Mouse (Mus musculus) central nervous system, embryonic 11.5 days (tissue): ENCODE results near the gene Slc25a36. TPM values are rescaled to one million over a fixed set of nuclear protein-coding genes. Genes with fewer than 3 reads are reported as not detected.

Source experiments
- polyA plus RNA-seq: library from polyadenylated mRNA; depleted of rRNA; stranded (reverse); fragments of >200 nt; gene quantifications from 2 replicates; pipeline ENCODE4 v1.2.3, GENCODE M21; 2012; rRNA removed

The Slc25a36 gene
- 40.4 and 96.0 TPM in 2 replicates for polyA plus RNA-seq

DNA sequence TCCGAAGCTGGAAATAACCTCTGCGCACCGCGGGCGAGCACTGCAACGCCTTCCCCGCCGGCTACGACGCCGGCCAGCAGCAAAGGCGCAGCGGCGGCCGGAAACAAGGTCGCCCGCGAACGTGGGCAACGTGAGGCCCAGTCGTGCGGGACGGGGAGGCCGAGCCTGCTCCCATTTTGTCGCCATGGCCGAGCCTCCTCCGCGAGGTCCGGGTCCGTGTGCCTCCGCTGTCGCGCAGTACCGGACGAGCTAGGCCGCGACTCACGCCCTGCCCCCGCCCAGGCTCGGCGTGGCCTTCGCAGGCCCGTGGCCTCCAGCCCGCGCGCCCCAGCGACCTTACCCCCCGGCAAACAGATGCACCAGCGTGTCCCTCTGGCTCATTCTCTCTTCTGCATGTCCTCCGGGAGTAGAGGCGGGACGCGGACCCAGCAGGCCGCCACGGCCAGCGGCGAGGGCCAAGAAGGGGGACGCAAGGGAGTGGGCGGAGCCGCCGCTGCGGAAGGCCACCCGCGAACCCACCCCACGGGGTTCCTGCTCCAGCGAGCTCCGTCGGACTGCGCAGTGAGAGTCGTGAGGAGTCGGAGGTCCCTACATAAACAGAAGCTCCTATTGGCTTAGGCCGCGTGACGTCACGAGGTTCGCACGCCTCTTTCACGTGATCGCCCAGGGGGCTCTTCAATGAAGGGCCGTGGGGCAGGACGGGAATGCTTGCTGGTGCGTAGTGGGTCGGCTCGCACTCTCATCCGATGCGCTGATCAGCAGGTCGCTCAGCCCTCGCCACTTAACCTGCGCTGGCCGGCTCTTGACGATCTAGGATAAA, at the start of gene Slc25a36:
Gene Slc25a36, minus strand, starts transcription at position 587 of the 820 bp plus-strand sequence.

Other genes with a start within 250 kb of the Slc25a36 start
- gene Pxylp1, start 218.5 kb downstream of the Slc25a36 start, polyA plus RNA-seq: 22.2 and 24.8 TPM in 2 replicates
- 44.1 and 45.1 TPM in 2 replicates for gene Spsb4, start 92.3 kb downstream of the Slc25a36 start, polyA plus RNA-seq